Mouse (Mus musculus) kidney, adult 2 months (tissue): ENCODE measurements around the gene Tpcn1. TPM values are rescaled to one million over a fixed set of nuclear protein-coding genes. Genes with fewer than 3 reads are reported as not detected.

Experiments used
- DNase-seq: peaks from one replicate; pipeline ENCODE4 v3.0.0; 2021
- H3K27ac ChIP-seq: fragments of 200-500 bp; 2 replicates; pipeline ENCODE4 v1.5.1; 2012; ENCODE audit warnings: low read depth, low read length, control low read depth, inconsistent platforms; ENCODE audit not compliant: insufficient read depth
- H3K27me3 ChIP-seq: fragments of 200-500 bp; replicated peaks from 2 replicates; pipeline ENCODE4 v1.6.1; 2012; ENCODE audit warnings: mild to moderate bottlenecking, moderate library complexity, low read length, inconsistent platforms; ENCODE audit not compliant: control insufficient read depth, insufficient read depth
- H3K36me3 ChIP-seq: fragments of 200-500 bp; 2 replicates; pipeline ENCODE4 v1.6.1; 2012; ENCODE audit warnings: mild to moderate bottlenecking, moderate library complexity, low read length, inconsistent platforms; ENCODE audit not compliant: control insufficient read depth, insufficient read depth
- H3K4me1 ChIP-seq: fragments of 200-500 bp; 2 replicates; pipeline ENCODE4 v1.6.1; 2011; ENCODE audit warnings: low read length; ENCODE audit not compliant: control insufficient read depth, insufficient read depth
- H3K4me3 ChIP-seq: fragments of 200-500 bp; 2 replicates; pipeline ENCODE4 v1.5.1; 2011; ENCODE audit warnings: mild to moderate bottlenecking, low read depth, low read length, control low read depth; ENCODE audit not compliant: insufficient read depth
- CTCF ChIP-seq: fragments of 200-500 bp; conservative IDR thresholded peaks from 2 replicates; pipeline ENCODE4 v1.5.1; 2011; ENCODE audit warnings: low read depth, mild to moderate bottlenecking, control low read depth, low read length, moderate library complexity, mixed read lengths; ENCODE audit not compliant: insufficient read depth, insufficient read length
- POLR2A ChIP-seq: fragments of 200-500 bp; IDR thresholded peaks from one replicate; pipeline ENCODE4 v1.6.1; 2011; ENCODE audit warnings: low read depth, low read length, control low read depth
- WGBS: fragments of 180-500 bp; shearing (Covaris S2); methylation state at CpG from one replicate; pipeline ENCODE4 v1.1.7; 2018; 5-methylcytosine and 5-hydroxymethylcytosine counted together
- polyA plus RNA-seq: library from polyadenylated mRNA; depleted of rRNA; stranded (reverse); fragments of >200 nt; gene quantifications from 2 replicates; pipeline ENCODE4 v1.2.3, GENCODE M21; 2012

Gene Tpcn1
- polyA plus RNA-seq, 1 experiment: 216 TPM

GRCm38 (mm10) chr5:120516221-120516984 lies 72.1 kb downstream of the Tpcn1 start:
- H3K36me3 ChIP-seq: no peaks in the 10 kb centered on the region
- 31% methylated on average over 15 of the region's 15 CpGs for WGBS
- H3K27me3 ChIP-seq: no peaks in the 10 kb centered on the region
- no peak overlapping the region for H3K4me3 ChIP-seq
- peak overlapping the region; percentile 98 for H3K27ac ChIP-seq
- H3K4me1 ChIP-seq: peaks cover 43% of the 10 kb centered on the region
- DNase-seq: peak; percentile 91
- no peak for TF ChIP-seq POLR2A
- no peak for TF ChIP-seq CTCF

DNA sequence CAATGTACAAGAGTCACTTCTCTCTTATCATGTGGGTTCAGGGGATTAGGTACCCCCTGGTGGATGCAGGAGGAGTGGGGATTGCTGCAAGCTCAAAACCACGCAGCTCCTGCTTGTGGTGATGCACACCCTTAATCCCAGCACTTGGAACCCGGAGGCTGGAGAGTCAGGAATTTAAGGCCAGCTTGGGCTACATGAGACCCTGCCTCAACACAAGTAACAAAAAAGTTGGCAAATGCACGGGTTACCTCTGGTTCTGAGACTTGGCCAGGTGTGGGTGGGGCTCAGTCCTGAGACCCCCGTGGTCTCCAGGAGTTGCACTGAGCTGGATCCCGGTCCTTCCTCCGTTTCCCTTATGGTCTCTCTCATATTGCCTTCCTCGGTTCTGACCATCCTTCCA lies 73.0 kb downstream of the Tpcn1 start:
- no peak for TF ChIP-seq CTCF
- TF ChIP-seq POLR2A: no peak
- Histone ChIP-seq H3K27me3 (no peaks in the 10 kb centered on the region), H3K4me3 (no peak overlapping the region), H3K4me1 (peaks cover 43% of the 10 kb centered on the region), H3K27ac (peak overlapping the region; percentile 98; the same call in 1 of the 2 replicates), H3K36me3 (no peaks in the 10 kb centered on the region)
- no peak for DNase-seq
- 82% methylated on average over 7 of the region's 7 CpGs for WGBS

GRCm38 (mm10) chr5:120514754-120515153 lies 73.7 kb downstream of the Tpcn1 start:
- 12% methylated on average over 4 of the region's 4 CpGs for WGBS
- TF ChIP-seq CTCF (no peak), POLR2A (no peak)
- Histone ChIP-seq H3K27ac (peak overlapping the region; percentile 37), H3K4me1 (peaks cover 43% of the 10 kb centered on the region), H3K27me3 (no peaks in the 10 kb centered on the region), H3K4me3 (no peak overlapping the region), H3K36me3 (no peaks in the 10 kb centered on the region)
- peak; percentile 63 for DNase-seq

DNA sequence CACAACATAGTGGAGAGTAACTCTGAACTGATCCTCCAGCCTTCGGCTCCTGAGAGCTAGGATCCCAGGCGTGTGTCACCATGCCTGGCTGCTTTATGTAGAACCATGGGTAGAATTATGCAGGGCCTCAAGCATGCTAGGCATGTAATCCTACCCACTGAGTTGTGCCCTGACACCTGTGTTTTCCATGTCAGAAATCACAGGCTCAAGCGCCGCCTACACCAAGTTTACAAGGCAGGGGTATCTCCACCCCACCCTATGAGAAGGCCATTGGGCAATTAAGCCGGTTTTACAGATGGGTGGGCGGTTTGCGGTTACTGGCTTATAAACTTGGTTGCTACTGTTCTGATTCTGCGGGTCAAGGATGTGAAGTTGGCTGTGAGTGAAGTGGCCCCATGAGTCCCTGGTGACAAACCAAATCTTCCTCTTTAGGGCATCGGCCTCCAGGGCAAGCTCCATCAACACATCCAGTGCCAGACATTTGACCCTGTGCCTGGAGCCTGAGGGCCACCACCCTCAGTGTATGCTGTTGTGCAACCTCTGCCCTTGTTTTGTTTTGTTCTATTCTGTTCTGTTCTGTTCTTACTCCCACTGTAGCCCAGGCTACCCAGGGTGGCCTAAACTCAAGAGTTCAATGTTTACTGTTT lies 74.3 kb downstream of the Tpcn1 start:
- no peak overlapping the region for H3K4me3 ChIP-seq
- TF ChIP-seq POLR2A: no peak
- no peak for TF ChIP-seq CTCF
- no peak for DNase-seq
- peaks cover 43% of the 10 kb centered on the region for H3K4me1 ChIP-seq
- H3K27me3 ChIP-seq: no peaks in the 10 kb centered on the region
- 72% methylated on average over 9 of the region's 9 CpGs for WGBS
- H3K27ac ChIP-seq: peak overlapping the region; percentile 37
- no peaks in the 10 kb centered on the region for H3K36me3 ChIP-seq

DNA sequence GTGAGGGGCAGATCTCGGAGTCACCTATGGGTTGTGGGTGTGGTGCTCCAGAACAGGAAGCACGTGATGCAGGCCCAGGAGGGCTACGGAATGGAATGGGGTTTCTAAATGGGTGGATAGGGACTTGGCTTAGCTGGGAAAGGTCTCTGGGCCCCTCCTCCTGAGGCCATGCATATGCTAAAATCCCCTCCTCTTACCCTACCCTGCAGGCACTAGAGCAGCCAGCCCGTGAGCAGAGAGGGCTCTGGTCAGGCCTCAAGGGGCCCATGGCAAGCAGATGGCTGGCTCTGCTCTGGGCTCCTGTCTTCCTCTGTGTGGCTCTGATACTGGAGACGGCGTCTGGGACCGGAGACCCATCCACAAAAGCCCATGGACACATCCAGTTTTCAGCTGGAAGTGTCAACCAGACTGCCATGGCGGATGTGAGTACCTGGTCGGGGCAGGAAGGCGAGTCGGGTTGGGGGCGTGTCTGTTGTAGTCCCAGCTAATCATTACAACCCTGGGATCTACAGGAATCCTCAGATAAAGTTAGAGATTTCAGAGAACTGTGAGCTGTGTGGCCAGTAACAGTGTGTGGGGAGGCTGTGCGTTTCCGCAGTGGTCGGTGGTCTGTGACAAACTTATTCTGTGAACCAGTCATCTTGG lies 75.4 kb downstream of the Tpcn1 start:
- Histone ChIP-seq H3K4me3 (no peak overlapping the region), H3K36me3 (no peaks in the 10 kb centered on the region), H3K27me3 (no peaks in the 10 kb centered on the region), H3K27ac (no peak overlapping the region), H3K4me1 (peaks cover 43% of the 10 kb centered on the region)
- no peak for TF ChIP-seq CTCF
- no peak for TF ChIP-seq POLR2A
- 61% methylated on average over 15 of the region's 15 CpGs for WGBS
- DNase-seq: peak; percentile 32

DNA sequence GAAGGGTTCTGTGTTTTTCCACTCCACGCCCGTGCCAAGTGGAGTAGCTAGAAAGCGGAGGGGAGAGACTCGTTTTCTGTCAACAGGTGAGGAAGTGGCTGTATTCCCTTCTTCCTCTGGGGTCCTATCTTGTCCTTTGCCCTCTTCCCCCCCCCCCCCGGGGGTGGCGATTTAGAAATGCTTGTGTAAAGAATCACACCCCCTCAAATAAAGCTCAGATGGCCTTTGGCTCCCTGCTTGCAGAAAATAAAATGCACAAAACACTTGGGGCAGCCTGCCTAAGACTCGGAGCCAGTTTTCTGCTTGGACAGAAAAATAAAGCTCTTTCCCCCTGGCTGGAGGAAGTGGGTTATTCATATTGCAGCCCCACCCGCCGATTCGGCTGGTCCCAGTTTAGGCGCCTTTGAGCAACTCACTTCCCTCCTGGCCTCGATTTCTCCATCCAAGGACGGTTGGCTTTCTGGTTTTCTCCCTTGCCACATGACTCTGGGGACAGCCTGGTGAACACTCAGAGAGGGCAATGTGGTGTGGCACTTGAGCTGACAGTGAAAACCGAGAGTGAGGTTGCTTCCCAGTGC lies 76.7 kb downstream of the Tpcn1 start:
- Histone ChIP-seq H3K27me3 (no peaks in the 10 kb centered on the region), H3K4me3 (peak overlapping the region; percentile 83), H3K36me3 (no peaks in the 10 kb centered on the region), H3K27ac (peak overlapping the region; percentile 87), H3K4me1 (peaks cover 33% of the 10 kb centered on the region)
- TF ChIP-seq POLR2A (no peak), CTCF (no peak)
- 6% methylated on average over 14 of the region's 14 CpGs for WGBS
- DNase-seq: peak; percentile 36

- TF ChIP-seq POLR2A: peak; percentile 17
- no peak for TF ChIP-seq CTCF
- DNase-seq: peak; percentile 98
These were observed 77.4 kb downstream of the Tpcn1 start, which contains the start of gene Slc8b1 for GRCm38 (mm10) chr5:120510982-120511642. Gene Slc8b1, plus strand, starts transcription at chr5:120511168.

More at GRCm38 (mm10) chr5:120510982-120511642, 77.4 kb downstream of the Tpcn1 start, which contains the start of gene Slc8b1:
- Histone ChIP-seq H3K4me3 (peak within 1 kb of the TSS; percentile 83), H3K36me3 (no peaks in the 10 kb centered on the region), H3K27me3 (no peaks in the 10 kb centered on the region), H3K27ac (peak within 1 kb of the TSS; percentile 87), H3K4me1 (peaks cover 27% of the 10 kb centered on the region)
- WGBS: under 1% methylated on average over 36 of the region's 36 CpGs
